Mouse (Mus musculus) liver, embryonic 11.5 days (tissue): ENCODE measurements around the gene Ms4a2. TPM values are rescaled to one million over a fixed set of nuclear protein-coding genes. Genes with fewer than 3 reads are reported as not detected.

Experiments used
- polyA plus RNA-seq: library from polyadenylated mRNA; unstranded; fragments of >200 nt; fragmentation: Nextera tagmentation; extraction: Ambion mirVana; gene quantifications from 2 replicates; pipeline ENCODE4 v1.2.1, GENCODE M21; 2014

The Ms4a2 gene
- polyA plus RNA-seq, 1 experiment from 2014 or later: 0.19 TPM

Other genes starting within 250 kb of the Ms4a2 start
- 1.3 and 2.2 TPM in 2 replicates for gene Ms4a4a, start 248.2 kb downstream of the Ms4a2 start, polyA plus RNA-seq
- 0.56 TPM in 1 of 2 replicates, not detected in the other for gene Ms4a4c, start 218.9 kb downstream of the Ms4a2 start, polyA plus RNA-seq
- not detected in 2 replicates for gene Ms4a4b, start 180.2 kb downstream of the Ms4a2 start, polyA plus RNA-seq
- gene Ms4a6c, start 154.4 kb downstream of the Ms4a2 start, polyA plus RNA-seq: 2.6 and 3.2 TPM in 2 replicates
- not detected in 2 replicates for gene Gm8369, start 137.8 kb downstream of the Ms4a2 start, polyA plus RNA-seq
- 2.3 and 2.4 TPM in 2 replicates for gene Ms4a6b, start 107.2 kb downstream of the Ms4a2 start, polyA plus RNA-seq
- gene Ms4a4d, start 86.9 kb downstream of the Ms4a2 start, polyA plus RNA-seq: 0.29 and 0.31 TPM in 2 replicates
- 3.8 and 5.1 TPM in 2 replicates for gene Ms4a6d, start 18.9 kb downstream of the Ms4a2 start, polyA plus RNA-seq
- gene Ms4a3, start 17.1 kb upstream of the Ms4a2 start, polyA plus RNA-seq: 7.5 and 9.7 TPM in 2 replicates
- not detected in 2 replicates for gene Oosp2, start 36.8 kb upstream of the Ms4a2 start, polyA plus RNA-seq
- not detected in 2 replicates for gene Oosp1, start 67.4 kb upstream of the Ms4a2 start, polyA plus RNA-seq
- not detected in 2 replicates for gene Oosp3, start 73.3 kb upstream of the Ms4a2 start, polyA plus RNA-seq
- not detected in 2 replicates for gene Gif, start 123.8 kb upstream of the Ms4a2 start, polyA plus RNA-seq
- gene Mrpl16, start 146.7 kb upstream of the Ms4a2 start, polyA plus RNA-seq: 72.8 and 76.5 TPM in 2 replicates
- gene Stx3, start 195.7 kb upstream of the Ms4a2 start, polyA plus RNA-seq: 5.0 and 7.0 TPM in 2 replicates
- gene Olfr1417, start 215.5 kb upstream of the Ms4a2 start, polyA plus RNA-seq: not detected in 2 replicates
- not detected in 2 replicates for gene Olfr1418, start 237.3 kb upstream of the Ms4a2 start, polyA plus RNA-seq